Mouse (Mus musculus): ENCODE results near the gene Ric1. TPM values are rescaled to one million over a fixed set of nuclear protein-coding genes. Genes with fewer than 3 reads are reported as not detected.

The Ric1 gene
- polyA plus RNA-seq (2017; shearing (Covaris generic)), result 10 to 100 TPM in 1 of 2 experiments, 1 to 10 TPM in 1; 8.6 to 13.1 TPM

GRCm38 (mm10) chr19:29521637-29522435 is at the start of gene Ric1:
TSS of gene Ric1 (plus strand) at chr19:29522282.
- ATAC-seq, result peak; percentile 57

- no peak for ATAC-seq
Observed at GRCm38 (mm10) chr19:29472424-29472823, 49.7 kb upstream of the Ric1 start.

GRCm38 (mm10) chr19:29472946-29473345 is 49.1 kb upstream of the Ric1 start:
- no peak for ATAC-seq

GRCm38 (mm10) chr19:29474803-29475202 is 47.3 kb upstream of the Ric1 start:
- no peak for ATAC-seq

- no peak for ATAC-seq
Observed at GRCm38 (mm10) chr19:29475210-29475620, 46.9 kb upstream of the Ric1 start.

- no peak for ATAC-seq
Observed at GRCm38 (mm10) chr19:29478598-29478997, 43.5 kb upstream of the Ric1 start.

GRCm38 (mm10) chr19:29481578-29481977 is 40.5 kb upstream of the Ric1 start:
- ATAC-seq, result no peak

- ATAC-seq, result no peak
Observed at GRCm38 (mm10) chr19:29482148-29482547, 39.9 kb upstream of the Ric1 start.

- no peak for ATAC-seq
Observed at GRCm38 (mm10) chr19:29482637-29483036, 39.4 kb upstream of the Ric1 start.

GRCm38 (mm10) chr19:29483386-29483785 is 38.7 kb upstream of the Ric1 start:
- ATAC-seq, result no peak

GRCm38 (mm10) chr19:29484537-29484936 is 37.5 kb upstream of the Ric1 start:
- no peak for ATAC-seq

GRCm38 (mm10) chr19:29485257-29485948 is 36.7 kb upstream of the Ric1 start:
- ATAC-seq, result no peak

GRCm38 (mm10) chr19:29486545-29487206 is 35.4 kb upstream of the Ric1 start:
- no peak for ATAC-seq

GRCm38 (mm10) chr19:29487326-29488072 is 34.6 kb upstream of the Ric1 start:
- no peak for ATAC-seq

- no peak for ATAC-seq
Observed at GRCm38 (mm10) chr19:29488073-29488390, 34.0 kb upstream of the Ric1 start.

GRCm38 (mm10) chr19:29488420-29488819 is 33.7 kb upstream of the Ric1 start:
- ATAC-seq, result no peak

GRCm38 (mm10) chr19:29489785-29490284 is 32.2 kb upstream of the Ric1 start:
- ATAC-seq, result no peak

- ATAC-seq, result no peak
Observed at GRCm38 (mm10) chr19:29491467-29491866, 30.6 kb upstream of the Ric1 start.

GRCm38 (mm10) chr19:29494454-29494853 is 27.6 kb upstream of the Ric1 start:
- no peak for ATAC-seq

- no peak for ATAC-seq
Observed at GRCm38 (mm10) chr19:29496001-29496597, 26.0 kb upstream of the Ric1 start.

GRCm38 (mm10) chr19:29496786-29497557 is 25.1 kb upstream of the Ric1 start:
- no peak for ATAC-seq

Data from activated CD4-positive, CD25-positive, alpha-beta regulatory T cell, adult 4 months (primary cell).